Mouse (Mus musculus): ENCODE results near the gene Ube2d2b. TPM values are rescaled to one million over a fixed set of nuclear protein-coding genes. Genes with fewer than 3 reads are reported as not detected.

The Ube2d2b gene
- polyA plus RNA-seq, 1 experiment from 2014 or later, result 1.2 TPM

- H3K36me3 ChIP-seq (ENCODE audit: control insufficient read depth, insufficient read depth, low read length), result peaks cover 5% of the 10 kb centered on the region
- no peaks in the 10 kb centered on the region for H3K4me1 ChIP-seq (ENCODE audit: control insufficient read depth, insufficient read depth, low read length)
- H3K27me3 ChIP-seq (ENCODE audit: control insufficient read depth, insufficient read depth, low read length), result no peaks in the 10 kb centered on the region
- no peak overlapping the region for H3K4me3 ChIP-seq (ENCODE audit: low read depth, low read length)
- WGBS, result 91% methylated on average over 5 of the region's 5 CpGs
- H3K9me3 ChIP-seq (ENCODE audit: control insufficient read depth, low read depth, low read length), result no peaks in the 10 kb centered on the region
- no peak overlapping the region for H3K9ac ChIP-seq (replicated peaks; ENCODE audit: low read depth, low read length)
- no peak overlapping the region for H3K4me2 ChIP-seq (replicated peaks; ENCODE audit: low read depth, low read length)
- H3K27ac ChIP-seq (ENCODE audit: low read length), result no peak overlapping the region
- no peak for ATAC-seq (ENCODE audit: insufficient number of reproducible peaks, insufficient read depth, low FRiP score, low read depth)
Measured at GRCm38 (mm10) chr5:107840549-107841238, 10.8 kb downstream of the Ube2d2b start.

- Histone ChIP-seq H3K4me2 (replicated peaks; ENCODE audit: low read depth, low read length) (no peak overlapping the region), H3K27ac (ENCODE audit: low read length) (no peak overlapping the region), H3K4me1 (ENCODE audit: control insufficient read depth, insufficient read depth, low read length) (no peaks in the 10 kb centered on the region), H3K9me3 (ENCODE audit: control insufficient read depth, low read depth, low read length) (no peaks in the 10 kb centered on the region), H3K4me3 (ENCODE audit: low read depth, low read length) (no peak overlapping the region), H3K36me3 (ENCODE audit: control insufficient read depth, insufficient read depth, low read length) (no peaks in the 10 kb centered on the region), H3K27me3 (ENCODE audit: control insufficient read depth, insufficient read depth, low read length) (no peaks in the 10 kb centered on the region), H3K9ac (replicated peaks; ENCODE audit: low read depth, low read length) (no peak overlapping the region)
- ATAC-seq (ENCODE audit: insufficient number of reproducible peaks, insufficient read depth, low FRiP score, low read depth), result no peak
- 73% methylated on average over 5 of the region's 5 CpGs for WGBS
Measured at GRCm38 (mm10) chr5:107847349-107847748, 17.4 kb downstream of the Ube2d2b start.

GRCm38 (mm10) chr5:107847817-107848216 lies 17.9 kb downstream of the Ube2d2b start:
- Histone ChIP-seq H3K9ac (replicated peaks; ENCODE audit: low read depth, low read length) (no peak overlapping the region), H3K36me3 (ENCODE audit: control insufficient read depth, insufficient read depth, low read length) (no peaks in the 10 kb centered on the region), H3K27me3 (ENCODE audit: control insufficient read depth, insufficient read depth, low read length) (no peaks in the 10 kb centered on the region), H3K4me1 (ENCODE audit: control insufficient read depth, insufficient read depth, low read length) (no peaks in the 10 kb centered on the region), H3K27ac (ENCODE audit: low read length) (no peak overlapping the region), H3K4me2 (replicated peaks; ENCODE audit: low read depth, low read length) (no peak overlapping the region), H3K9me3 (ENCODE audit: control insufficient read depth, low read depth, low read length) (no peaks in the 10 kb centered on the region), H3K4me3 (ENCODE audit: low read depth, low read length) (no peak overlapping the region)
- no peak for ATAC-seq (ENCODE audit: insufficient number of reproducible peaks, insufficient read depth, low FRiP score, low read depth)
- 76% methylated on average over 2 of the region's 2 CpGs for WGBS

- H3K9me3 ChIP-seq (ENCODE audit: control insufficient read depth, low read depth, low read length), result no peaks in the 10 kb centered on the region
- WGBS, result 87% methylated on average over 4 of the region's 4 CpGs
- no peak overlapping the region for H3K4me3 ChIP-seq (ENCODE audit: low read depth, low read length)
- no peak overlapping the region for H3K27ac ChIP-seq (ENCODE audit: low read length)
- no peaks in the 10 kb centered on the region for H3K27me3 ChIP-seq (ENCODE audit: control insufficient read depth, insufficient read depth, low read length)
- no peaks in the 10 kb centered on the region for H3K36me3 ChIP-seq (ENCODE audit: control insufficient read depth, insufficient read depth, low read length)
- no peak overlapping the region for H3K4me2 ChIP-seq (replicated peaks; ENCODE audit: low read depth, low read length)
- no peak overlapping the region for H3K9ac ChIP-seq (replicated peaks; ENCODE audit: low read depth, low read length)
- H3K4me1 ChIP-seq (ENCODE audit: control insufficient read depth, insufficient read depth, low read length), result peaks cover 2% of the 10 kb centered on the region; the same call in 1 of the 2 replicates
- no peak for ATAC-seq (ENCODE audit: insufficient number of reproducible peaks, insufficient read depth, low FRiP score, low read depth)
Measured at GRCm38 (mm10) chr5:107848964-107849363, 19.1 kb downstream of the Ube2d2b start.

GRCm38 (mm10) chr5:107853807-107854206 lies 23.9 kb downstream of the Ube2d2b start:
- no peaks in the 10 kb centered on the region for H3K9me3 ChIP-seq (ENCODE audit: control insufficient read depth, low read depth, low read length)
- no peak for ATAC-seq (ENCODE audit: insufficient number of reproducible peaks, insufficient read depth, low FRiP score, low read depth)
- no peak overlapping the region for H3K9ac ChIP-seq (replicated peaks; ENCODE audit: low read depth, low read length)
- H3K4me3 ChIP-seq (ENCODE audit: low read depth, low read length), result no peak overlapping the region
- H3K4me2 ChIP-seq (replicated peaks; ENCODE audit: low read depth, low read length), result no peak overlapping the region
- 31% methylated on average over 6 of the region's 6 CpGs for WGBS
- H3K27ac ChIP-seq (ENCODE audit: low read length), result no peak overlapping the region; the same call in 1 of the 2 replicates
- no peaks in the 10 kb centered on the region for H3K27me3 ChIP-seq (ENCODE audit: control insufficient read depth, insufficient read depth, low read length)
- H3K36me3 ChIP-seq (ENCODE audit: control insufficient read depth, insufficient read depth, low read length), result no peaks in the 10 kb centered on the region
- peaks cover 13% of the 10 kb centered on the region; the same call in 1 of the 2 replicates for H3K4me1 ChIP-seq (ENCODE audit: control insufficient read depth, insufficient read depth, low read length)

- no peak overlapping the region for H3K4me3 ChIP-seq (ENCODE audit: low read depth, low read length)
- ATAC-seq (ENCODE audit: insufficient number of reproducible peaks, insufficient read depth, low FRiP score, low read depth), result no peak
- H3K9ac ChIP-seq (replicated peaks; ENCODE audit: low read depth, low read length), result no peak overlapping the region
- H3K4me2 ChIP-seq (replicated peaks; ENCODE audit: low read depth, low read length), result no peak overlapping the region
- H3K27ac ChIP-seq (ENCODE audit: low read length), result no peak overlapping the region
- H3K4me1 ChIP-seq (ENCODE audit: control insufficient read depth, insufficient read depth, low read length), result peaks cover 13% of the 10 kb centered on the region; the same call in 1 of the 2 replicates
- 73% methylated on average over 3 of the region's 3 CpGs for WGBS
- no peaks in the 10 kb centered on the region for H3K27me3 ChIP-seq (ENCODE audit: control insufficient read depth, insufficient read depth, low read length)
- H3K36me3 ChIP-seq (ENCODE audit: control insufficient read depth, insufficient read depth, low read length), result no peaks in the 10 kb centered on the region
- no peaks in the 10 kb centered on the region for H3K9me3 ChIP-seq (ENCODE audit: control insufficient read depth, low read depth, low read length)
Measured at GRCm38 (mm10) chr5:107854556-107854955, 24.7 kb downstream of the Ube2d2b start.

DNA sequence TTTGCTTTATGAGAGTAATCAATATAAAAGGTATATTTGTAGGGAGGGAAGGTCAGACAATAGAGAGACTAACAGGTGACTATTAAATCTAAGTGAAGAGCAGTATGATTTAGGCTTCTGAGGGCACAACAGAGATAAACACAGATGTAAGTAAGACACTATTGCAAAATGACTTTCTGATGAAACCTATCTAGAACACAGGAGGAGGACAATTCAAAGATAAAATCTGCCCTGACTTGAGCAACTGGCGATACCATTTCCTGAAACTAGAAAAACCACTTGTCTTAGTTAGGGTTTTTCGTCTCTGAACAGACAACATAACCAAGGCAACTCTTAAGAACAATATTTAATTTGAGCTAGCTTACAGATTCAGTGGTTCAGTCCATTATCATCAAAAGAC lies 25.6 kb downstream of the Ube2d2b start:
- H3K27ac ChIP-seq (ENCODE audit: low read length), result no peak overlapping the region
- no peak overlapping the region for H3K4me3 ChIP-seq (ENCODE audit: low read depth, low read length)
- H3K27me3 ChIP-seq (ENCODE audit: control insufficient read depth, insufficient read depth, low read length), result no peaks in the 10 kb centered on the region
- H3K9ac ChIP-seq (replicated peaks; ENCODE audit: low read depth, low read length), result no peak overlapping the region
- H3K9me3 ChIP-seq (ENCODE audit: control insufficient read depth, low read depth, low read length), result no peaks in the 10 kb centered on the region
- peaks cover 13% of the 10 kb centered on the region; the same call in 1 of the 2 replicates for H3K4me1 ChIP-seq (ENCODE audit: control insufficient read depth, insufficient read depth, low read length)
- H3K4me2 ChIP-seq (replicated peaks; ENCODE audit: low read depth, low read length), result no peak overlapping the region
- ATAC-seq (ENCODE audit: insufficient number of reproducible peaks, insufficient read depth, low FRiP score, low read depth), result no peak
- WGBS, result 81% methylated on average over 2 of the region's 2 CpGs
- no peaks in the 10 kb centered on the region for H3K36me3 ChIP-seq (ENCODE audit: control insufficient read depth, insufficient read depth, low read length)

DNA sequence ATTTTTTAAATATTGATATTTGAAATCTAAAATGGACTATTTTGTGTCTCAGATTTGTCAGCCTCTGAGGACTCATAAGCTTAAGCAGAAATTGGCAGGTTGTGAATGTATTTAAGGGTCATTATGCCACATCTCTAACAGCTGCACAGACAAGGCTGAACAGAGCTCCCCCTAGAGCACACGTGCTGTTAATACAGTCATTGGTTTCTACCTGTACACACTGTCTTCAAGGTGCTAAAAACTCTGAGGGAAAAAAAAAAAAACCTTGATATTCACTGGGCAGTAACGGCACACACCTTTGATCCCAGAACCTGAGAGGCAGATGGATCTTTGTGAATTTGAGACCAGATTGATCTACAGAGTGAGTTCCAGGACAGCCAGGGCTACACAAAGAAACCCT lies 29.1 kb downstream of the Ube2d2b start:
- no peaks in the 10 kb centered on the region for H3K27me3 ChIP-seq (ENCODE audit: control insufficient read depth, insufficient read depth, low read length)
- H3K9ac ChIP-seq (replicated peaks; ENCODE audit: low read depth, low read length), result no peak overlapping the region
- H3K4me3 ChIP-seq (ENCODE audit: low read depth, low read length), result no peak overlapping the region
- WGBS, result 45% methylated on average over 2 of the region's 2 CpGs
- H3K4me2 ChIP-seq (replicated peaks; ENCODE audit: low read depth, low read length), result no peak overlapping the region
- peaks cover 12% of the 10 kb centered on the region; the same call in 1 of the 2 replicates for H3K4me1 ChIP-seq (ENCODE audit: control insufficient read depth, insufficient read depth, low read length)
- no peaks in the 10 kb centered on the region for H3K9me3 ChIP-seq (ENCODE audit: control insufficient read depth, low read depth, low read length)
- no peaks in the 10 kb centered on the region for H3K36me3 ChIP-seq (ENCODE audit: control insufficient read depth, insufficient read depth, low read length)
- no peak overlapping the region for H3K27ac ChIP-seq (ENCODE audit: low read length)
- ATAC-seq (ENCODE audit: insufficient number of reproducible peaks, insufficient read depth, low FRiP score, low read depth), result no peak

DNA sequence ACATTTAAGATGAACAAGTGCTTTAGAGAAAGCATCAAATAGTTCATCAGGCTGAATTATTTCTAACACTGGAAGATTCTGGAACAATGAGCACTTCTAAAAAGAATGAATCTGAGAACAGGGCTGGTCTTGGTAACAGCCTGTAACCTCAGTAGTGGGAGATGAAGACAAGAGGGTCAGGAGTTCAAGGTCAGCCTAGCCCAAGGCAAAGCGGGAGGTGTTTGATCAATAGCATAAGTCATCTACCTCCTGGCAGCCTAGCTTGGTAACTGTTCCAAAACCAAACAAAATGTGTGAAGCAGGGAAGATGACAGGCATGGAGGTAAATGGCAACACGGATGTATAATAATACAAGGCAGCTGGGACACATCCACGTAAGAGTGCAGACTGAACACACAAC lies 34.1 kb downstream of the Ube2d2b start:
- Histone ChIP-seq H3K9ac (replicated peaks; ENCODE audit: low read depth, low read length) (no peak overlapping the region), H3K4me1 (ENCODE audit: control insufficient read depth, insufficient read depth, low read length) (peaks cover 4% of the 10 kb centered on the region; the same call in 1 of the 2 replicates), H3K36me3 (ENCODE audit: control insufficient read depth, insufficient read depth, low read length) (no peaks in the 10 kb centered on the region), H3K4me2 (replicated peaks; ENCODE audit: low read depth, low read length) (no peak overlapping the region), H3K27me3 (ENCODE audit: control insufficient read depth, insufficient read depth, low read length) (no peaks in the 10 kb centered on the region), H3K4me3 (ENCODE audit: low read depth, low read length) (no peak overlapping the region), H3K9me3 (ENCODE audit: control insufficient read depth, low read depth, low read length) (no peaks in the 10 kb centered on the region), H3K27ac (ENCODE audit: low read length) (no peak overlapping the region)
- no peak for ATAC-seq (ENCODE audit: insufficient number of reproducible peaks, insufficient read depth, low FRiP score, low read depth)
- WGBS, result 64% methylated on average over 3 of the region's 3 CpGs

Data from stomach, embryonic 14.5 days (tissue).